Mouse (Mus musculus): ENCODE data around the gene Spsb2. TPM values are rescaled to one million over a fixed set of nuclear protein-coding genes. Genes with fewer than 3 reads are reported as not detected.

Spsb2 gene
- total and polyA plus RNA-seq, 3 experiments, result 1.9 to 10.9 (median 6.9) TPM

DNA sequence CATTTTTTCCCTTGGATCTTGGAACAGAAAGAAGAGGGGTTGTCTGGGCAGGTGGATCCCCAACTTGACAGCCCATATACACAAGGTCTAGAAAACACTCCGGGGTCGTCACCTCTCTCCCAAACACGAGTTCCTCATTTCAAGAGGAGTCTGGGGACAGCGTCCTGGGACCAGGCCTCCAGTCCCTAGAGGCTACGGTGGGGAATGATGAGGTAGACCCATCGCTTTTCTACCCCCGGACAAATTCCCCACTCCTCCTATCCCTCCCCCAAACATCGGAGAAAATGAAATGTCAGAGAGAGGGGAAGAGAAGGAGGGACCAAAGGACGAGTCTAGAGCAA is 39.8 kb upstream of the Spsb2 start:
- ATAC-seq (ENCODE audit: extremely low read depth, insufficient number of reproducible peaks, low FRiP score, poor library complexity, severe bottlenecking) (no peak), DNase-seq (ENCODE audit: low spot score) (no peak)
- H3K27me3 ChIP-seq (ENCODE audit: insufficient read depth, low read length), result peaks cover 68% of the 10 kb centered on the region
- H3K4me1 ChIP-seq (ENCODE audit: insufficient read depth, low read depth, low read length), result peaks cover 32% of the 10 kb centered on the region
- no peak overlapping the region for H3K4me3 ChIP-seq (ENCODE audit: low read depth, low read length)
- H3K36me3 ChIP-seq (replicated peaks), result no peaks in the 10 kb centered on the region
- no peak for TF ChIP-seq GATA2 (IDR thresholded peaks at IDR 0.05; ENCODE audit: borderline replicate concordance, low read depth, low read length)
- no peak for TF ChIP-seq CTCF (IDR thresholded peaks at IDR 0.05; ENCODE audit: low read depth, low read length)
- no peak for TF ChIP-seq GATA1 (IDR thresholded peaks at IDR 0.05; ENCODE audit: borderline replicate concordance, low read length)
- no peak for TF ChIP-seq POLR2AphosphoS5 (IDR thresholded peaks at IDR 0.05; ENCODE audit: insufficient replicate concordance, low read depth, low read length)
- no peak for TF ChIP-seq TAL1 (conservative IDR thresholded peaks at IDR 0.05; ENCODE audit: low read depth, low read length)
- H3K9me3 ChIP-seq (replicated peaks), result no peaks in the 10 kb centered on the region

DNA sequence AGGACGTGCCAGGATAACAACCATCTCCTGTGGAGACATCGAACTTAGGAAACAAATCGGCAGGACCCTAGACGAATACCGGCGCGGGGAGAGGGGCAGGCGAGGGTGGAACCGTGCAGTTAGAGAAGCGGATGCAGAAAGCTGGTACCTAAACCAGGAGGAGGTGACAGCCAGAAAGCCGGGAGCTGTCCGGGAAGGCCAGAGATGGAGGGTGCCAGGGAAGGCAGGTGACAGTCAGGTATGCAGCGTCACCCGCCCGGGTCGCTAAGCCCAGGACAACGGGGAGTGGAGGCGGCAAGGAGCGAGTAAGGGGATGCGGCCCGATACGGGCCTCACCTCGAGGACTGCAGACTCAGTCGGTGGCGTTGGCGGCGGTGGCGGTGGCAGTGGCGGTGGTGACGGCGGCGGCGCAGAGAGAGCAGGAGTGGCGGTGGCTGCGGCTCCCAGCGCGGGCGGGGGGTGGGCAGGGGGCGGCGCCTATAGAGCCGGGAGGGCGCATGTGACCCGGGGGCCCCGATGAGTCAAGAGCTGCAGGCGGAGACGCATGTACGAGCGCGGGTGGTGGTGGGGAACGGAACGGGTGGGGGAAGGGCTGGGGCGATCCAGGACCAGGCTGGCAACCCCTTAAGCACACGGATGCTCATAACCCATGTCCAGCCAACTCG is 39.2 kb upstream of the Spsb2 start, which contains the start of gene Eno2:
Gene Eno2, minus strand, starts transcription at position 573 of the 665 bp plus-strand sequence.
- no peaks in the 10 kb centered on the region for H3K36me3 ChIP-seq (replicated peaks)
- peaks cover 32% of the 10 kb centered on the region for H3K4me1 ChIP-seq (ENCODE audit: insufficient read depth, low read depth, low read length)
- H3K4me3 ChIP-seq (ENCODE audit: low read depth, low read length), result peak within 1 kb of the TSS; percentile 65; the same call in 1 of the 2 replicates
- DNase-seq (ENCODE audit: low spot score) (no peak), ATAC-seq (ENCODE audit: extremely low read depth, insufficient number of reproducible peaks, low FRiP score, poor library complexity, severe bottlenecking) (peak; percentile 46)
- H3K27me3 ChIP-seq (ENCODE audit: insufficient read depth, low read length), result peaks cover 65% of the 10 kb centered on the region
- no peaks in the 10 kb centered on the region for H3K9me3 ChIP-seq (replicated peaks)
- TF ChIP-seq GATA2 (IDR thresholded peaks at IDR 0.05; ENCODE audit: borderline replicate concordance, low read depth, low read length), result no peak
- no peak for TF ChIP-seq POLR2AphosphoS5 (IDR thresholded peaks at IDR 0.05; ENCODE audit: insufficient replicate concordance, low read depth, low read length)
- no peak for TF ChIP-seq CTCF (IDR thresholded peaks at IDR 0.05; ENCODE audit: low read depth, low read length)
- no peak for TF ChIP-seq TAL1 (conservative IDR thresholded peaks at IDR 0.05; ENCODE audit: low read depth, low read length)
- no peak for TF ChIP-seq GATA1 (IDR thresholded peaks at IDR 0.05; ENCODE audit: borderline replicate concordance, low read length)

DNA sequence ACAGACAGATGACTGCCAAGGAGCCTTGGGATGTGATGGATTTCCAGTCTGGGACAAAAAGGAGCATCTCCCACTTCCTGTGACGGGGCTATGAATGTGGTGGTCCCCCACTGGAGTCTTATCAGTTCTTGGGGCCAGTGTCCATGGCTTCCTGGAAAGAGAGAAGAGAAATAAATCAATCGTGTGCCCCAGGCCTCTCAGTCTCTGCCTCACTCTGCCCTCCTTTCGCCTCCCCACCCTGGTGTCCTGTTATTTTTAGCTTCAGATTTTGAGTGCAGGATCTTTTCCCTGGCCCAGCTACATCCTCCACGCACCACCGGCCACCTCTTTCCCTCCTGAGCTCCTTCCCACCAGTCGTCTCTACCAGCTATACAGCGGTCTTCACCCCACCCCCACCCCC is 38.4 kb upstream of the Spsb2 start:
- no peak for DNase-seq (ENCODE audit: low spot score)

DNA sequence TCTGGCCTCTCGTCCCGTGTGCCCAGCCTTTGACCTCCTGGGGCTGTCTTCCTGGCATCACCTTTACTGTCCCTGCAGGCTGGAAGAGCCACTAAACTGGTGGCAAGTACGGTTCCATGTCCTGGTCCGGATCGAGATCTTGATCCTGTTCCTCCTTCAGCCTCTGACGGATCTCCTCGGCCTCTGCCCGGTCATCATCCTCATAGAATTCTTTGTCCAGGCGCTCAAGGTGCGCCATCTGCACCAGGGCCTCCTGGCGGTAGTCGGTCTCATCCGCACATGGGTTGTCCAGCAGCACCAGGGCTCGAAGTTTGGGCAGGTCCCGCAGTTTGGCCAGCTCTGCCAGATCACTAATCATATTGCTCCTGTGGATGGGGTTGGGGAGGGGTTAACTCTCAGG is 38.0 kb upstream of the Spsb2 start:
- Histone ChIP-seq H3K4me3 (ENCODE audit: low read depth, low read length) (no peak overlapping the region), H3K4me1 (ENCODE audit: insufficient read depth, low read depth, low read length) (peaks cover 28% of the 10 kb centered on the region), H3K9me3 (replicated peaks) (no peaks in the 10 kb centered on the region), H3K27me3 (ENCODE audit: insufficient read depth, low read length) (peaks cover 68% of the 10 kb centered on the region), H3K36me3 (replicated peaks) (no peaks in the 10 kb centered on the region)
- DNase-seq (ENCODE audit: low spot score), result no peak
- ATAC-seq (ENCODE audit: extremely low read depth, insufficient number of reproducible peaks, low FRiP score, poor library complexity, severe bottlenecking), result no peak
- TF ChIP-seq GATA1 (IDR thresholded peaks at IDR 0.05; ENCODE audit: borderline replicate concordance, low read length), result no peak
- no peak for TF ChIP-seq POLR2AphosphoS5 (IDR thresholded peaks at IDR 0.05; ENCODE audit: insufficient replicate concordance, low read depth, low read length)
- TF ChIP-seq TAL1 (conservative IDR thresholded peaks at IDR 0.05; ENCODE audit: low read depth, low read length), result no peak
- no peak for TF ChIP-seq CTCF (IDR thresholded peaks at IDR 0.05; ENCODE audit: low read depth, low read length)
- TF ChIP-seq GATA2 (IDR thresholded peaks at IDR 0.05; ENCODE audit: borderline replicate concordance, low read depth, low read length), result no peak

More for the DNA sequence above, 38.4 kb upstream of the Spsb2 start:
- no peaks in the 10 kb centered on the region for H3K36me3 ChIP-seq (replicated peaks)
- no peak overlapping the region for H3K4me3 ChIP-seq (ENCODE audit: low read depth, low read length)
- peaks cover 32% of the 10 kb centered on the region for H3K4me1 ChIP-seq (ENCODE audit: insufficient read depth, low read depth, low read length)
- TF ChIP-seq TAL1 (conservative IDR thresholded peaks at IDR 0.05; ENCODE audit: low read depth, low read length) (no peak), CTCF (IDR thresholded peaks at IDR 0.05; ENCODE audit: low read depth, low read length) (no peak), GATA2 (IDR thresholded peaks at IDR 0.05; ENCODE audit: borderline replicate concordance, low read depth, low read length) (no peak), GATA1 (IDR thresholded peaks at IDR 0.05; ENCODE audit: borderline replicate concordance, low read length) (no peak), POLR2AphosphoS5 (IDR thresholded peaks at IDR 0.05; ENCODE audit: insufficient replicate concordance, low read depth, low read length) (no peak)
- ATAC-seq (ENCODE audit: extremely low read depth, insufficient number of reproducible peaks, low FRiP score, poor library complexity, severe bottlenecking), result no peak
- H3K27me3 ChIP-seq (ENCODE audit: insufficient read depth, low read length), result peaks cover 70% of the 10 kb centered on the region
- H3K9me3 ChIP-seq (replicated peaks), result no peaks in the 10 kb centered on the region

GRCm38 (mm10) chr6:124779222-124779983 is 29.1 kb upstream of the Spsb2 start, which contains the start of gene Lrrc23:
Lrrc23 (minus strand) TSS chr6:124779727.
- no peaks in the 10 kb centered on the region for H3K9me3 ChIP-seq (replicated peaks)
- H3K36me3 ChIP-seq (replicated peaks), result no peaks in the 10 kb centered on the region
- DNase-seq (ENCODE audit: low spot score) (no peak), ATAC-seq (ENCODE audit: extremely low read depth, insufficient number of reproducible peaks, low FRiP score, poor library complexity, severe bottlenecking) (no peak)
- no peak within 1 kb of the TSS for H3K4me3 ChIP-seq (ENCODE audit: low read depth, low read length)
- H3K4me1 ChIP-seq (ENCODE audit: insufficient read depth, low read depth, low read length), result peaks cover 5% of the 10 kb centered on the region
- TF ChIP-seq CTCF (IDR thresholded peaks at IDR 0.05; ENCODE audit: low read depth, low read length) (no peak), GATA1 (IDR thresholded peaks at IDR 0.05; ENCODE audit: borderline replicate concordance, low read length) (no peak), TAL1 (conservative IDR thresholded peaks at IDR 0.05; ENCODE audit: low read depth, low read length) (no peak), POLR2AphosphoS5 (IDR thresholded peaks at IDR 0.05; ENCODE audit: insufficient replicate concordance, low read depth, low read length) (no peak), GATA2 (IDR thresholded peaks at IDR 0.05; ENCODE audit: borderline replicate concordance, low read depth, low read length) (no peak)
- peaks cover 64% of the 10 kb centered on the region for H3K27me3 ChIP-seq (ENCODE audit: insufficient read depth, low read length)

DNA sequence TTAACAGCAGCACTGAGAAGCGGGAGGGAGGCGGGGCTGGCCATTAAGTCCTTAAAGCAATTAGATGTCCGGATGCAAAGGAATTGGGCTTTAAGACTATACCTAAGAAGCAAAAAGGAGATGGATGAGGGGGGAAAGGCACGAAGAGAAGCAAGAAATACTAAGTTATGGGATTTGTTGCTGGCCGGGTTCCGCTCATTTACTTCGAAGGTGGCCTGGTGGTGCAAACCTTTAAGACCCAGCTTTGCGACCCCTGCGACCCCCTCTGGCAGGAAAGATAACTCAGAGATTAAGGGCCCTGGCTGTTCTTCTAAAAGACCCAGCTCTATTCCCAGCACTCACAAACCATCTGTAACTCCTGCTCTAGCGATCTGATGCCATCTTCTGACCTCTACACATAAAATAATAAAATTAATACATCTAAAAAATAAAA is 28.5 kb upstream of the Spsb2 start:
- TF ChIP-seq GATA2 (IDR thresholded peaks at IDR 0.05; ENCODE audit: borderline replicate concordance, low read depth, low read length), result no peak
- TF ChIP-seq TAL1 (conservative IDR thresholded peaks at IDR 0.05; ENCODE audit: low read depth, low read length), result no peak
- TF ChIP-seq GATA1 (IDR thresholded peaks at IDR 0.05; ENCODE audit: borderline replicate concordance, low read length), result no peak
- TF ChIP-seq POLR2AphosphoS5 (IDR thresholded peaks at IDR 0.05; ENCODE audit: insufficient replicate concordance, low read depth, low read length), result no peak
- TF ChIP-seq CTCF (IDR thresholded peaks at IDR 0.05; ENCODE audit: low read depth, low read length), result no peak
- DNase-seq (ENCODE audit: low spot score) (no peak), ATAC-seq (ENCODE audit: extremely low read depth, insufficient number of reproducible peaks, low FRiP score, poor library complexity, severe bottlenecking) (no peak)
- Histone ChIP-seq H3K4me1 (ENCODE audit: insufficient read depth, low read depth, low read length) (peaks cover 5% of the 10 kb centered on the region), H3K4me3 (ENCODE audit: low read depth, low read length) (no peak overlapping the region), H3K36me3 (replicated peaks) (no peaks in the 10 kb centered on the region), H3K27me3 (ENCODE audit: insufficient read depth, low read length) (peaks cover 62% of the 10 kb centered on the region), H3K9me3 (replicated peaks) (no peaks in the 10 kb centered on the region)
